Mouse (Mus musculus): ENCODE results near the gene Gtf2ird2.
A peak's percentile ranks its signal among the peaks of the same experiment; 100 is the strongest.

DNA sequence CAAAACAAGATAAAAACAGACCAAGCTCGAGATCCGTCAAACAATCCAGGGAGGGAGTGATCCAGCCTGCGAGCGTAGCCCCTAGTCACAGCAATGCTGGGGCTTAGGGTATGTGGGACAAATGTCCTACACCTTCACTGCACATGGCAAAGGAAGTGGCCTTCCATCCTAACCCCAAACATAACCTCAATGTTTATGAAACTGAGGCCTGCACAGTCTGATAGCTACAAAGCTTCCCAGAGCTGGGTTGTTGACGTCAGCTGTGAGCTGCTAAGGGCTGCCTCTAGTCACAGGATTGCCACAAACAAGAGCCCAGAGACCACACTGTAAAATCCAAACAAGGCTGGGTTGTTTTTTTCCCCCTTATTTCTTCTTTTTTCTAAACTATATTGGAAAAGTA lies 85.9 kb downstream of the Gtf2ird2 start:
- TF ChIP-seq CTCF (IDR thresholded peaks at IDR 0.05) (no peak), EP300 (IDR thresholded peaks at IDR 0.05) (peak; percentile 61)

Measured in lung, postnatal 0 days (tissue).